Mouse (Mus musculus): ENCODE measurements around the gene Gpbp1. TPM values are rescaled to one million over a fixed set of nuclear protein-coding genes. Genes with fewer than 3 reads are reported as not detected.

The Gpbp1 gene
- polyA plus RNA-seq (2017; shearing (Covaris generic)), result 294 TPM

GRCm38 (mm10) chr13:111489802-111490723 lies at the start of gene Gpbp1:
Gpbp1 (minus strand) TSS chr13:111490111.

Other genes with a start within 250 kb of the Gpbp1 start
- gene Actbl2, start 235.1 kb downstream of the Gpbp1 start, polyA plus RNA-seq (2017; shearing (Covaris generic)), result not detected
- gene Gm49496, start 59.8 kb upstream of the Gpbp1 start, polyA plus RNA-seq (2017; shearing (Covaris generic)), result not detected
- gene Gm10198, start 102.7 kb upstream of the Gpbp1 start, polyA plus RNA-seq (2017; shearing (Covaris generic)), result not detected
- 15.2 TPM for gene Mier3, start 190.9 kb upstream of the Gpbp1 start, polyA plus RNA-seq (2017; shearing (Covaris generic))